Mouse (Mus musculus) left cerebral cortex, postnatal 10 days (tissue): ENCODE results near the gene Arhgap40. TPM values are rescaled to one million over a fixed set of nuclear protein-coding genes. Genes with fewer than 3 reads are reported as not detected.
A peak's percentile ranks its signal among the peaks of the same experiment; 100 is the strongest.

ENCODE experiments used
- DNase-seq, 2 experiments: peaks; one replicate each; pipeline ENCODE4 v3.0.0; 2021 to 2022; ENCODE audit warnings: low spot score in 2 of 2, mixed read lengths in 1 of 2; ENCODE audit errors: extremely low spot score in 1 of 2
- intact Hi-C: fragments of 180-260 bp; cut with DNase I; formaldehyde crosslinking; loops from one replicate; pipeline ENCODE4 v1.15.1; 2025
- total RNA-seq, 2 experiments: library from RNA; stranded (reverse); gene quantifications; 2 replicates each; pipeline ENCODE4 v1.2.3; 2021

Gene Arhgap40
- total RNA-seq, 2 experiments from 2014 or later = not detected

DNA sequence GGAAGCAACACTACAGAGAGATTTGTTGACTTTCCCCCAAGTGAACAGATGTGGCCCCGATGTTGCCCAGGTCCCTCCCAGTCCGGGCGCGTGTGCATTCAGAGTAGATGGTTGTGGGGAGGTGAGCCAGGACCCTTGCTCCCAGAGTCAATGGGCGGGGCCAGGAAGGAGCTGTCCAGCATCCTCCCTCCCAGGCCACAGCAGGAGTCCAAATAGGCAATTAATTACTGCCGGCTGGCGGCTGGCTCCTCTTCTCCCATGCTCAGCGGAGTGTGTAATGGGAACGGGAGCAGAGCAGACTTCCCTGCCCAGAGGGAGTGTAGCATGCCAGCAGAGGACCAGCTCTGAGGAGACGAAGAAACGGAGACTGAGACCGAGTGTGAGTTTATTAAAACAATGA, 82.5 kb downstream of the Arhgap40 start:
- intact Hi-C loops = no loop called here
- DNase-seq = peak; percentile 40 to 42

DNA sequence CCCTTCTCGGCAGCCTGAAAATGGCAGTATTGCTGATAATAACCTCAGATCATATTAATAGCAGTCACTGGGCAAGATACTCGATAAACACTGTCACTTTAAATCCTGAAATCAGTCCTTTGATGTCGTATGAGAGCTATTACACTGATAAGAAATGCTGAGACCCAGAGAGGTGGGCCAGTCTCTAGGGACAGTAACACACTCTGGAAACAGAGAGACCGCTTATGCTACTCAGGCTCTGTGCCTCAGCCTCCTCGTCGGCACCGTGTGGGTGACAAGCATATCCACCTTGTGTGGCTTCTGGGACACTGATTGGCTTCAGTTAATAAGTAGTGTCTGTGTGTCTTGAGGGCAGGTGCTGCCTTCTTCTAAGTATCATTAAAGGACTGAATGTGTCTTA, 83.0 kb downstream of the Arhgap40 start:
- intact Hi-C loops = no loop called here
- DNase-seq = no peak

DNA sequence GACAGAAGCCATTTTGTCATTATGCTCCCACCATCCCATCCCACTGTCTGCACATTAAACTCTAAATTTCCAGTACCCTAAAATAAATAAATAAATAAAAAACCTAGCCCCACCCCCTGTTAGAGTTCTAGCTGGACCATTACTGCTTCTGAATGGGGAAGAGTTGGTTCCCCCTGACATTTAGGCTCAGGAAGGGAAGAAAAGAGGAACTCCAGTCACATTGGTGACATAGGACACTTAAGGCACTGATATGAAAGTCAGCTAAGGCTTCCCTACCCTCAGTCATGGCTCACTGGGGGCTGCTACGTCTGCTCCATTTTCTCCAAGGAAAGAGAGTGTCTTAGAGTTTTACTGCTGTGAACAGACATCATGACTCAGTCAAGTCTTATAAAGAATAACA, 84.2 kb downstream of the Arhgap40 start:
- no peak for DNase-seq
- intact Hi-C loops = no loop called here

Other genes starting within 250 kb of the Arhgap40 start
- gene Lbp, start 206.3 kb upstream of the Arhgap40 start, total RNA-seq = 1 to 10 TPM; 2.1 to 5.7 TPM
- gene Snhg11, start 137.2 kb upstream of the Arhgap40 start, total RNA-seq = 100 to 1,000 TPM; 560 to 613 TPM
- 10 to 100 TPM; 77.3 to 84.0 TPM for gene Ralgapb, start 102.9 kb upstream of the Arhgap40 start, total RNA-seq
- gene Adig, start 10.2 kb upstream of the Arhgap40 start, total RNA-seq = not detected
- gene Slc32a1, start 98.0 kb downstream of the Arhgap40 start, total RNA-seq = 10 to 100 TPM; 80.8 to 96.0 TPM
- 10 to 100 TPM in 1 of 2 experiments, 1 to 10 TPM in 1; 9.7 to 11.7 TPM for gene Actr5, start 112.1 kb downstream of the Arhgap40 start, total RNA-seq
- gene Ppp1r16b, start 152.6 kb downstream of the Arhgap40 start, total RNA-seq = 10 to 100 TPM; 51.1 to 54.5 TPM